Mouse (Mus musculus): ENCODE measurements around the gene Pik3ap1.

DNA sequence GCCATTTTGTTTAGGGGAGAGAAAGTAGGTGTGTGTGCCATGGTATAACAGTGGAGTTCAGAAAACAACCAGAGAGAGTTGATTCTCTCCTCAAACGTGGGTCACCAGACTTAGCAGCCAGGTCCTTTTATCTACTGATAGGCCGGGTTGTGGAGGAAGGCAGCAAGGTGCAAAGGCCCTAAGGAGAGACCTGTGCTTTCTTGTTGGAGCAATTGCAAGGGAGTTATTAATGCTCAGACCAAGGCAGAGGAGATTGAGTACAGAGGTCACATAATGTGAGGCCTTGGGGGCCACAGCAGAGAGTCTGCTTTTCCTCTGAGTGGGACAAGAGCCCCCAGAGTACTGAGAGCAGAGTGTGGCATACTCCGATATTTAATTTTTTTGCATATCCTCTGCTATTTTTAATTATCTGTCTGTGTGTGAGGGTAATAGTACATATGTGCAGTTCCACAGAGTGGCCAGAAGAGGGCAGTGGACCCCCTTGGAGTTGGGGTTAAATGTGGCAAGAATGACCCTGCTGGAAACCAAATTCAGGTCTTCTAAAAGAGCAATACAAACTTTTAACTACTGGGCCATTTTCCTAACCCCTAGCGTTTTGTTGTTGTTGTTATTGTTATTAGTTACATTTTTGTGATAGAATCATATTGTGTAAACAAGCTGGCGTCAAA, 93.8 kb downstream of the Pik3ap1 start:
- TF ChIP-seq SIN3A (IDR thresholded peaks at IDR 0.05; ENCODE audit: low read length) (no peak), CHD1 (IDR thresholded peaks at IDR 0.05; ENCODE audit: low read depth, low read length) (no peak)

All from CH12.LX (cell line).